Comparison of ENCODE assay signal across 8 mouse cellular contexts in genomic region chr2:10372321-10372723, GRCm38 (mm10). TPM values are rescaled to one million over a fixed set of nuclear protein-coding genes. Genes with fewer than 3 reads are reported as not detected.
DNase-seq lines count a peak whose midpoint lies in the region; ATAC-seq and TF ChIP-seq lines count a peak whose summit lies in the region.

No protein-coding gene starts in this region.

- H3K4me2 ChIP-seq in forebrain, embryonic 16.5 days (ENCODE audit: low read length) = peak overlapping the region; percentile 98
- H3K4me2 ChIP-seq in lung, postnatal 0 days (replicated peaks; ENCODE audit: low read depth, low read length) = peak overlapping the region; percentile 94

- no peak for TF ChIP-seq EP300 in lung, postnatal 0 days (IDR thresholded peaks at IDR 0.05)

- in situ Hi-C loops in ES-E14 (cut with MboI; ENCODE audit: low sequenced_read_pairs in 2 of 2, unreplicated experiment in 2 of 2) = loop anchor here (5.0 kb wide), 1 partner anchor 490 kb away; the partner anchor contains the start of gene 4930412O13Rik (in 2 of the 2)

- H3K4me1 ChIP-seq in ES-E14 (ENCODE audit: control insufficient read depth in 2 of 2, insufficient read depth in 2 of 2, low read length in 2 of 2, poor library complexity in 1 of 2) = peaks cover 0 to 3% of the 10 kb centered on the region in 2 experiments; a peak in 1 of 4 replicates
- peaks cover 25% of the 10 kb centered on the region for H3K4me1 ChIP-seq in forebrain, embryonic 16.5 days (replicated peaks; ENCODE audit: control insufficient read depth, insufficient read depth, low read length)
- H3K4me1 ChIP-seq in lung, postnatal 0 days (ENCODE audit: insufficient read depth, low read depth, low read length) = peaks cover 14% of the 10 kb centered on the region; the same call in 1 of the 2 replicates

- no peak overlapping the region; the same call in 1 of the 2 replicates for H3K27ac ChIP-seq in ES-E14 (ENCODE audit: insufficient read depth, low read depth, low read length, poor library complexity, severe bottlenecking)
- no peak overlapping the region for H3K27ac ChIP-seq in forebrain, embryonic 16.5 days (ENCODE audit: low read length)
- no peak overlapping the region for H3K27ac ChIP-seq in lung, postnatal 0 days (ENCODE audit: low read length)

- peak overlapping the region; percentile 71 to 85 for H3K4me3 ChIP-seq in ES-E14 (ENCODE audit: insufficient read depth in 1 of 2, low read depth in 1 of 2, low read length in 2 of 2, poor library complexity in 1 of 2, severe bottlenecking in 1 of 2)
- peak overlapping the region; percentile 52 for H3K4me3 ChIP-seq in forebrain, embryonic 16.5 days (replicated peaks; ENCODE audit: low read length)
- H3K4me3 ChIP-seq in lung, postnatal 0 days (ENCODE audit: low read depth, low read length) = peak overlapping the region; percentile 60

- H3K36me3 ChIP-seq in ES-E14 (ENCODE audit: control insufficient read depth, insufficient read depth, low read length, poor library complexity, severe bottlenecking) = no peaks in the 10 kb centered on the region
- H3K36me3 ChIP-seq in forebrain, embryonic 16.5 days (ENCODE audit: control insufficient read depth, insufficient read depth) = no peaks in the 10 kb centered on the region
- no peaks in the 10 kb centered on the region for H3K36me3 ChIP-seq in lung, postnatal 0 days (ENCODE audit: insufficient read depth, low read length)

- DNase-seq in ES-E14 (ENCODE audit: low read depth, low spot score) = peak; percentile 65
- DNase-seq in cerebellum, adult 11-12 months = peak; percentile 4
- peak; percentile 42 to 54 for DNase-seq in heart, postnatal 36 days
- peak; percentile 43 to 55 for DNase-seq in layer of hippocampus, adult 8-10 months (ENCODE audit: low spot score in 2 of 2)
- DNase-seq in lung, postnatal 0 days (ENCODE audit: low spot score) = peak; percentile 78
- DNase-seq in ovary, postnatal 10 days (ENCODE audit: low spot score) = peak; percentile 38
- DNase-seq in thymus, postnatal 25 days = peak; percentile 65

- peak overlapping the region; percentile 81 for H3K9ac ChIP-seq in ES-E14 (ENCODE audit: insufficient read depth, low read depth, low read length, poor library complexity, severe bottlenecking)
- H3K9ac ChIP-seq in forebrain, embryonic 16.5 days (replicated peaks; ENCODE audit: low read depth, low read length) = peak overlapping the region; percentile 55
- no peak overlapping the region for H3K9ac ChIP-seq in lung, postnatal 0 days (replicated peaks; ENCODE audit: low read depth)

- ATAC-seq in forebrain, embryonic 16.5 days = peak; percentile 88
- ATAC-seq in lung, postnatal 0 days = peak; percentile 79

- H3K27me3 ChIP-seq in forebrain, embryonic 16.5 days (replicated peaks; ENCODE audit: control insufficient read depth, insufficient read depth, low read length) = peaks cover 52% of the 10 kb centered on the region
- H3K27me3 ChIP-seq in lung, postnatal 0 days (replicated peaks; ENCODE audit: insufficient read depth, low read length) = peaks cover 51% of the 10 kb centered on the region

- intact Hi-C loops in heart, postnatal 36 days (cut with DNase I) = loop anchor here (10.0 kb wide), 1 partner anchor 498 kb away; no protein-coding TSS in a partner anchor

- H3K9me3 ChIP-seq in ES-E14 (ENCODE audit: control insufficient read depth, insufficient read depth, low read depth, low read length) = no peaks in the 10 kb centered on the region
- no peaks in the 10 kb centered on the region for H3K9me3 ChIP-seq in forebrain, embryonic 16.5 days (ENCODE audit: control insufficient read depth, low read length)
- no peaks in the 10 kb centered on the region for H3K9me3 ChIP-seq in lung, postnatal 0 days (ENCODE audit: low read length)

- under 1% methylated on average over 31 of the region's 31 CpGs for WGBS in forebrain, embryonic 16.5 days
- WGBS in lung, postnatal 0 days = under 1% methylated on average over 25 of the region's 31 CpGs

- peak; percentile 46 for TF ChIP-seq CTCF in lung, postnatal 0 days (IDR thresholded peaks at IDR 0.05)

TF ChIP-seq in ES-E14, 5 proteins besides CTCF, POLR2A, EP300 and RAD21:
- TF ChIP-seq CHD2 (IDR thresholded peaks at IDR 0.05; ENCODE audit: low read depth, low read length) (no peak), ZC3H11A (IDR thresholded peaks at IDR 0.05; ENCODE audit: borderline replicate concordance, low read depth, low read length) (no peak), ZNF384 (IDR thresholded peaks at IDR 0.05; ENCODE audit: low read depth, low read length) (peak; percentile 91), MAFK (IDR thresholded peaks at IDR 0.05; ENCODE audit: insufficient read depth, low read depth, low read length) (no peak), HCFC1 (IDR thresholded peaks at IDR 0.05; ENCODE audit: borderline replicate concordance, insufficient read depth, low read length) (no peak)

RNA-seq across cellular contexts. Expression of gene Sfmbt2, which starts 2.0 kb away (rescaled TPM):
- total RNA-seq in ES-E14 (2012; rRNA removed) = 40.8 and 43.7 TPM in 2 replicates
- 2.3 and 3.7 TPM in 2 replicates for polyA plus RNA-seq in forebrain, embryonic 16.5 days (2015; fragmentation: Nextera tagmentation; extraction: Ambion mirVana)
- total RNA-seq in heart, postnatal 36 days (2021) = under 1 TPM; 0.31 to 0.70 TPM
- total RNA-seq in layer of hippocampus, adult 8-10 months (2022) = 1 to 10 TPM; 2.7 to 5.9 (median 4.5) TPM
- polyA plus RNA-seq in lung, postnatal 0 days (2015; fragmentation: Nextera tagmentation; extraction: Ambion mirVana) = 0.62 and 0.65 TPM in 2 replicates

Comparison
In these comparisons a context has a peak if more than half of its experiments do, and no peak if none do; other contexts are left out.
1. DNase-seq: peak in every context shown above with its lines; median percentile 78 in lung, postnatal 0 days; 65 in ES-E14; 65 in thymus, postnatal 25 days; 49 in layer of hippocampus, adult 8-10 months; 48 in heart, postnatal 36 days; 38 in ovary, postnatal 10 days; 4 in cerebellum, adult 11-12 months.